Mouse (Mus musculus): ENCODE data around the gene 4930442H23Rik.

DNA sequence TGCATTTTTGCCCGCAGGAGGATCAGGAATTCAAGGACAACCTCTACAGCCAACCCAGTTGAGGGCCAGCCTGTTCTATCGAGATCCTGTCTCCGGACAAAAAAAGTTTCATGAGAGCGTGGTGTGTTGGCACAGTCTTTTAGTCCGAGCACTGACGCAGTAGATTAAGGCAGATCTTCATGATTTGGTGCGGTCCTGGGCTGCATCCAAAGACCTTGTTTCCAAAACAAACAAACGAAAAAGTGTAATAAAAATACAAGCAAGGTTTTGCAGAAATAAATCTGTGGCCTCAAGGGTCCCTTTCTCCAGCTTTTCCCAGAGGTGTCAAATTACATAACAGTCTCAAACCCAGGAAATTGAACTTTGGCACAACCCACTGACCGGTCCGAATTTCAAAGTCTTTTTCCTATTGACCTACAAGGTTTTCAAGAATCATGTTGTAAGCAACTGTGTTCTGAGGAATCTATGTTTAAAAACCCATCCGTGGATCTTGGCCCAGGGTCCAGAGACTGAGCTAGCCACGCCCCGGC, 7.6 kb downstream of the 4930442H23Rik start:
- TF ChIP-seq CTCF (IDR thresholded peaks at IDR 0.05; ENCODE audit: borderline replicate concordance, extremely low read depth, insufficient read depth, insufficient read length) (no peak), POLR2A (IDR thresholded peaks at IDR 0.05; ENCODE audit: borderline replicate concordance, extremely low read depth, insufficient read depth, insufficient read length, poor library complexity, severe bottlenecking) (no peak)

Measured in brain, embryonic 14.5 days (tissue).